Mouse (Mus musculus): ENCODE results near the gene Wdfy3.

- TF ChIP-seq CTCF (IDR thresholded peaks at IDR 0.05; ENCODE audit: low read depth) (no peak), EP300 (optimal IDR thresholded peaks at IDR 0.05) (no peak)
Observed at GRCm38 (mm10) chr5:101988476-101988875, 81.2 kb downstream of the Wdfy3 start.

Data from stomach, postnatal 0 days (tissue).